ENCODE assay signal across 9 mouse cellular contexts in the genomic region with DNA sequence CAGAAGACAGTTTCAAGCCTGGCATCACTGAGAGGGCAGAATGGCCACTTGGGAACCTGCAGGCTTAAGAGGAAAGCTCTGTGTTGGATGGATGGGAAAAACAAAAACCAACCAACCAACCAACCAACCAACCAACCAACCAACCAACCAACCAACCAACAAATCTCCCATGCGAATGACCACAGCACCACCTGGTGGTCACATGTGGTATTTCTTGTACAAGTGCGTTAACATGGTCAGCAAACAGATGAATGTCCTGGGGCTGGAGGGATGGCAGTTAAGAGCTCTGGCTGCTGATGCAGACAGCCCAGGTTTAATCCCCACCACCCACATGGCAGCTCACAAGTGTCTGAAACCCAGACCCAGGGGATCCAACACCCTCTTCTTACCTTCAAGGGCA. TPM values are rescaled to one million over a fixed set of nuclear protein-coding genes. Genes with fewer than 3 reads are reported as not detected.
DNase-seq lines count a peak whose midpoint lies in the region; ATAC-seq and TF ChIP-seq lines count a peak whose summit lies in the region.
"Had no signal": no experiment of that assay in that cellular context is flagged by ENCODE, and none has a peak within 500 bp of the region (broad histone marks: within the 10 kb centered on the region; RNA-seq: fewer than 3 reads in every experiment).

No protein-coding gene starts in this region.

- in situ Hi-C loops in CH12.LX (cut with MboI; ENCODE audit: low pct_ligation_motif_present, low pct_unique_long_range_greater_than_20kb, low sequenced_read_pairs): loop anchor here (10.0 to 25.0 kb wide), 3 partner anchors 202 to 1531 kb away; no protein-coding TSS in a partner anchor

- H3K27me3 ChIP-seq in CH12.LX (replicated peaks): peaks cover 4% of the 10 kb centered on the region
- 0 out of 2 replicates have a peak, but pooled peaks cover 6% of the 10 kb centered on the region for H3K27me3 ChIP-seq in liver, postnatal 0 days (ENCODE audit: insufficient read depth, low read length)

- no peak for ATAC-seq in liver, postnatal 0 days

- no peak for TF ChIP-seq POLR2A in CH12.LX (IDR thresholded peaks at IDR 0.05; ENCODE audit: low read depth, low read length)

- no peak overlapping the region for H3K4me3 ChIP-seq in CH12.LX (replicated peaks in 1 of 3; ENCODE audit: low read depth in 2 of 3, low read length in 2 of 3, poor library complexity in 1 of 3)
- H3K4me3 ChIP-seq in liver, postnatal 0 days (ENCODE audit: low read depth, low read length): no peak overlapping the region
- H3K4me3 ChIP-seq: limb, embryonic 12.5 days had no signal

- DNase-seq in 3T3-L1 (ENCODE audit: low read depth, low spot score): peak; percentile 88
- DNase-seq in CH12.LX (ENCODE audit: extremely low read depth): peak; percentile 72
- peak; percentile 63 for DNase-seq in c-Kit-negative CD71-positive TER-119-positive erythroid progenitor cells, embryonic 14.5 days (ENCODE audit: low read depth, low spot score)
- peak; percentile 83 for DNase-seq in forelimb bud, embryonic 11.5 days (ENCODE audit: low read depth, low spot score)
- peak; percentile 86 for DNase-seq in kidney, postnatal 10 days
- DNase-seq in liver, postnatal 0 days: peak; percentile 80
- peak; percentile 77 to 83 for DNase-seq in right cerebral cortex, postnatal 10 days (ENCODE audit: low spot score in 2 of 2)
- DNase-seq in urinary bladder, postnatal 14 days (ENCODE audit: low spot score): peak; percentile 73

- H3K27ac ChIP-seq in CH12.LX (ENCODE audit: insufficient read depth, low read depth): no peak overlapping the region
- H3K27ac ChIP-seq in liver, postnatal 0 days (ENCODE audit: low read depth): no peak overlapping the region
- H3K27ac ChIP-seq: limb, embryonic 12.5 days had no signal

- no peaks in the 10 kb centered on the region for H3K79me2 ChIP-seq in CH12.LX (replicated peaks; ENCODE audit: control insufficient read depth, extremely low read depth, insufficient read depth, poor library complexity, severe bottlenecking)

- TF ChIP-seq EP300 in CH12.LX (IDR thresholded peaks at IDR 0.05; ENCODE audit: low read length): no peak
- TF ChIP-seq EP300 in liver, postnatal 0 days (IDR thresholded peaks at IDR 0.05; ENCODE audit: low read depth): no peak

- H3K36me3 ChIP-seq in CH12.LX (replicated peaks in 1 of 2; ENCODE audit: control insufficient read depth in 1 of 2, insufficient read depth in 1 of 2, low read length in 1 of 2): no peaks in the 10 kb centered on the region
- no peaks in the 10 kb centered on the region for H3K36me3 ChIP-seq in liver, postnatal 0 days (replicated peaks; ENCODE audit: insufficient read depth, low read length)
- H3K36me3 ChIP-seq: limb, embryonic 12.5 days had no signal

- peaks cover 0 to 2% of the 10 kb centered on the region in 2 experiments; a peak in 2 of 4 replicates for H3K4me1 ChIP-seq in CH12.LX (ENCODE audit: control insufficient read depth in 1 of 2, insufficient read depth in 2 of 2)
- H3K4me1 ChIP-seq in liver, postnatal 0 days (ENCODE audit: insufficient read depth): peaks cover 1% of the 10 kb centered on the region; the same call in 1 of the 2 replicates

- TF ChIP-seq RAD21 in CH12.LX (IDR thresholded peaks at IDR 0.05; ENCODE audit: low read depth, low read length): peak; percentile 85

- dilution Hi-C loops in CH12.LX (cut with MboI; ENCODE audit: extremely low pct_ligation_motif_present, extremely low pct_unique_long_range_greater_than_20kb, low sequenced_read_pairs): no loop called here

- 9% methylated on average over 2 of the region's 2 CpGs for WGBS in liver, postnatal 0 days (ENCODE audit: insufficient replicate concordance)

- no peak overlapping the region for H3K9ac ChIP-seq in CH12.LX (ENCODE audit: insufficient read depth, low read depth)
- H3K9ac ChIP-seq in liver, postnatal 0 days (replicated peaks): no peak overlapping the region
- H3K9ac ChIP-seq: limb, embryonic 12.5 days had no signal

- H3K9me3 ChIP-seq in CH12.LX (replicated peaks; ENCODE audit: low read length): no peaks in the 10 kb centered on the region
- H3K9me3 ChIP-seq in liver, postnatal 0 days (ENCODE audit: low read length): no peaks in the 10 kb centered on the region
- H3K9me3 ChIP-seq: limb, embryonic 12.5 days had no signal

- no peak overlapping the region for H3K4me2 ChIP-seq in CH12.LX (ENCODE audit: insufficient read depth, low read depth, poor library complexity, severe bottlenecking)
- H3K4me2 ChIP-seq in liver, postnatal 0 days (ENCODE audit: low read depth, low read length): no peak overlapping the region
- H3K4me2 ChIP-seq: limb, embryonic 12.5 days had no signal

- TF ChIP-seq CTCF in CH12.LX (conservative IDR thresholded peaks at IDR 0.05 in 1 of 2, IDR thresholded peaks at IDR 0.05 in 1 of 2; ENCODE audit: low read depth in 2 of 2, low read length in 2 of 2): peak; percentile 69 to 79
- peak; percentile 96 for TF ChIP-seq CTCF in liver, postnatal 0 days (IDR thresholded peaks at IDR 0.05; ENCODE audit: low read depth)

TF ChIP-seq in CH12.LX, 34 proteins besides CTCF, POLR2A, EP300 and RAD21:
- TF ChIP-seq ZC3H11A (IDR thresholded peaks at IDR 0.05; ENCODE audit: low read depth, low read length) (no peak), E2F4 (IDR thresholded peaks at IDR 0.05; ENCODE audit: insufficient replicate concordance, low read depth, low read length) (no peak), ELF1 (IDR thresholded peaks at IDR 0.05; ENCODE audit: low read depth, low read length) (no peak), MAX (IDR thresholded peaks at IDR 0.05; ENCODE audit: low read length) (0 out of 2 replicates have a peak, but pooled peaks have one; percentile 27), POLR2AphosphoS2 (IDR thresholded peaks at IDR 0.05; ENCODE audit: low read depth, low read length) (no peak), SMC3 (IDR thresholded peaks at IDR 0.05; ENCODE audit: low read depth, low read length) (peak; percentile 71), HCFC1 (IDR thresholded peaks at IDR 0.05; ENCODE audit: low read depth, low read length) (no peak), UBTF (IDR thresholded peaks at IDR 0.05; ENCODE audit: low read depth, low read length) (no peak), MXI1 (IDR thresholded peaks at IDR 0.05; ENCODE audit: low read depth, low read length) (no peak), GABPA (IDR thresholded peaks at IDR 0.05; ENCODE audit: insufficient replicate concordance, low read depth, low read length) (no peak)

RNA-seq across cellular contexts. Expression of a gene that starts 52.7 kb away (rescaled TPM):
- total RNA-seq in CH12.LX (2012; rRNA removed): 91.3 and 150 TPM in 2 replicates
- 89.8 and 91.4 TPM in 2 replicates for total RNA-seq in CH12.LX (2014; rRNA removed)
- polyA plus RNA-seq in CH12.LX (2012; ENCODE audit: insufficient read length, low read depth): 299 and 312 TPM in 2 replicates
- polyA plus RNA-seq in liver, postnatal 0 days (2015; fragmentation: Nextera tagmentation; extraction: Ambion mirVana): 30.1 and 30.5 TPM in 2 replicates
